Mouse (Mus musculus) C2C12 (cell line): Measurements from ENCODE around the gene Kdm4a.

ENCODE experiments used
- CEBPB ChIP-seq: IDR thresholded peaks from one replicate; pipeline ENCODE4 v1.6.1; 2011; ENCODE audit warnings: low read depth, mild to moderate bottlenecking, control low read depth, moderate library complexity
- CTCF ChIP-seq: IDR thresholded peaks from one replicate; pipeline ENCODE4 v1.5.1; 2011; ENCODE audit not compliant: control insufficient read depth, insufficient read depth, insufficient read length
- MYOD1 ChIP-seq: IDR thresholded peaks from one replicate; pipeline ENCODE4 v1.6.1; 2011; ENCODE audit warnings: low read depth; ENCODE audit not compliant: control insufficient read depth, insufficient read length

DNA sequence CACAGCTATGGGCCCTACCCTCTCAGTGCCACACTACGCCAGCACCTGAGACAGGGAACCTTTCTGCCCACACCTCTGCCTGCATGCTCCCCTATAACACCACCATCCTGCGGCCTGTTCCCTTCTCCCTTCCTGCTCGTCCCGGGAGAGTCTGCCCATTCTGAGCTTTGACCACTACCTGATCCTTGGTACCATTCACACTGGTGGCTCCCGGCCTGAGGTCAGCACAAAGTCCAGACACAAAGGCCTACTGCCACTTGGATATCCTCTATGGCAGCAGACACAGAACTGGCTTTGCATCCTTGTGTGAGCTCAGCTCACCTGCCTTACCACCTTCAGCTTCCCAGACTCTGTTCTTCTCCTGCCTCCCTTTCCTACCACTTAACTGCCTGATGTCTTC lies 38.7 kb upstream of the Kdm4a start:
- TF ChIP-seq MYOD1 (no peak), CEBPB (no peak), CTCF (no peak)
